Mouse (Mus musculus): ENCODE measurements around the gene Lctl. TPM values are rescaled to one million over a fixed set of nuclear protein-coding genes. Genes with fewer than 3 reads are reported as not detected.
"Not testable (repeated sequence)": the region's sequence is repeated elsewhere in the genome, so short reads cannot be mapped to it uniquely, and the experiment has no call there.

Gene Lctl
- polyA plus RNA-seq, 1 experiment from 2014 or later, result 0.13 TPM

GRCm38 (mm10) chr9:64172816-64173665 lies 56.1 kb downstream of the Lctl start, which contains the start of the genes Zwilch and Rpl4:
TSS of gene Zwilch (minus strand) at chr9:64173104.
TSS of gene Rpl4 (plus strand) at chr9:64173375.
- Histone ChIP-seq H3K4me1 (peaks cover 25% of the 10 kb centered on the region), H3K4me2 (peak within 1 kb of the TSS; percentile 79), H3K9ac (peak within 1 kb of the TSS; percentile 84), H3K9me3 (no peaks in the 10 kb centered on the region), H3K36me3 (peaks cover 38% of the 10 kb centered on the region), H3K27me3 (no peaks in the 10 kb centered on the region), H3K27ac (peak within 1 kb of the TSS; percentile 98), H3K4me3 (peak within 1 kb of the TSS; percentile 93)
- under 1% methylated on average over 42 of the region's 42 CpGs for WGBS
- ATAC-seq (ENCODE audit: insufficient number of reproducible peaks, low FRiP score, low TSS enrichment, low read depth), result peak; percentile 84

- Histone ChIP-seq H3K4me2 (peak overlapping the region; percentile 58), H3K27me3 (no peaks in the 10 kb centered on the region), H3K27ac (peak overlapping the region; percentile 98), H3K36me3 (peaks cover 42% of the 10 kb centered on the region), H3K4me1 (peaks cover 26% of the 10 kb centered on the region), H3K4me3 (peak overlapping the region; percentile 93), H3K9me3 (no peaks in the 10 kb centered on the region), H3K9ac (peak overlapping the region; percentile 84)
- WGBS, result under 1% methylated on average over 16 of the region's 16 CpGs
- ATAC-seq (ENCODE audit: insufficient number of reproducible peaks, low FRiP score, low TSS enrichment, low read depth), result no peak
Measured at GRCm38 (mm10) chr9:64173666-64174220, 56.8 kb downstream of the Lctl start.

- ATAC-seq (ENCODE audit: insufficient number of reproducible peaks, low FRiP score, low TSS enrichment, low read depth), result no peak
- H3K27ac ChIP-seq, result 0 out of 2 replicates have a peak overlapping the region, but pooled peaks have one; percentile 27
Measured at GRCm38 (mm10) chr9:64174341-64174740, 57.4 kb downstream of the Lctl start.

GRCm38 (mm10) chr9:64174766-64175165 lies 57.8 kb downstream of the Lctl start:
- peaks cover 30% of the 10 kb centered on the region for H3K4me1 ChIP-seq
- WGBS, result 54% methylated on average over 8 of the region's 8 CpGs
- H3K4me3 ChIP-seq, result peak overlapping the region; percentile 93
- no peak for ATAC-seq (ENCODE audit: insufficient number of reproducible peaks, low FRiP score, low TSS enrichment, low read depth)
- H3K9me3 ChIP-seq, result no peaks in the 10 kb centered on the region
- H3K27me3 ChIP-seq, result no peaks in the 10 kb centered on the region
- H3K36me3 ChIP-seq, result peaks cover 45% of the 10 kb centered on the region
- 0 out of 2 replicates have a peak overlapping the region, but pooled peaks have one; percentile 84 for H3K9ac ChIP-seq
- H3K27ac ChIP-seq, result 0 out of 2 replicates have a peak overlapping the region, but pooled peaks have one; percentile 27
- H3K4me2 ChIP-seq, result peak overlapping the region; percentile 58

More at GRCm38 (mm10) chr9:64174341-64174740, 57.4 kb downstream of the Lctl start:
- peak overlapping the region; percentile 58 for H3K4me2 ChIP-seq
- peaks cover 28% of the 10 kb centered on the region for H3K4me1 ChIP-seq
- peak overlapping the region; percentile 93 for H3K4me3 ChIP-seq
- peaks cover 45% of the 10 kb centered on the region for H3K36me3 ChIP-seq
- H3K9ac ChIP-seq, result peak overlapping the region; percentile 84
- no peaks in the 10 kb centered on the region for H3K27me3 ChIP-seq
- no peaks in the 10 kb centered on the region for H3K9me3 ChIP-seq

GRCm38 (mm10) chr9:64175378-64175777 lies 58.4 kb downstream of the Lctl start:
- peaks cover 48% of the 10 kb centered on the region for H3K36me3 ChIP-seq
- H3K9ac ChIP-seq, result no peak overlapping the region
- no peaks in the 10 kb centered on the region for H3K27me3 ChIP-seq
- H3K9me3 ChIP-seq, result no peaks in the 10 kb centered on the region
- no peak overlapping the region for H3K4me2 ChIP-seq
- H3K4me3 ChIP-seq, result no peak overlapping the region
- H3K4me1 ChIP-seq, result peaks cover 35% of the 10 kb centered on the region
- ATAC-seq (ENCODE audit: insufficient number of reproducible peaks, low FRiP score, low TSS enrichment, low read depth), result no peak
- WGBS, result 85% methylated on average over 11 of the region's 11 CpGs
- H3K27ac ChIP-seq, result no peak overlapping the region

- no peak for ATAC-seq (ENCODE audit: insufficient number of reproducible peaks, low FRiP score, low TSS enrichment, low read depth)
- Histone ChIP-seq H3K4me2 (peak overlapping the region; percentile 43), H3K9me3 (no peaks in the 10 kb centered on the region), H3K36me3 (peaks cover 66% of the 10 kb centered on the region), H3K27ac (peak overlapping the region; percentile 84), H3K27me3 (no peaks in the 10 kb centered on the region), H3K4me3 (peak overlapping the region; percentile 56), H3K4me1 (peaks cover 23% of the 10 kb centered on the region), H3K9ac (no peak overlapping the region)
- whole genome bisulfite sequencing, result 44% methylated on average over 3 of the region's 3 CpGs
Measured at GRCm38 (mm10) chr9:64178610-64178973, 61.6 kb downstream of the Lctl start.

GRCm38 (mm10) chr9:64178974-64179646 lies 62.2 kb downstream of the Lctl start, which contains the start of gene Snapc5:
TSS of gene Snapc5 (plus strand) at chr9:64179274.
- peaks cover 66% of the 10 kb centered on the region for H3K36me3 ChIP-seq
- H3K9me3 ChIP-seq, result no peaks in the 10 kb centered on the region
- peaks cover 23% of the 10 kb centered on the region for H3K4me1 ChIP-seq
- peak within 1 kb of the TSS; percentile 84 for H3K27ac ChIP-seq
- H3K27me3 ChIP-seq, result no peaks in the 10 kb centered on the region
- WGBS, result 0% methylated on average over 35 of the region's 35 CpGs
- ATAC-seq (ENCODE audit: insufficient number of reproducible peaks, low FRiP score, low TSS enrichment, low read depth), result peak; percentile 88
- H3K4me2 ChIP-seq, result peak within 1 kb of the TSS; percentile 43
- H3K4me3 ChIP-seq, result peak within 1 kb of the TSS; percentile 56
- peak within 1 kb of the TSS; percentile 37 for H3K9ac ChIP-seq

GRCm38 (mm10) chr9:64183295-64183694 lies 66.3 kb downstream of the Lctl start:
- not testable (repeated sequence) for H3K4me2 ChIP-seq; ATAC-seq (ENCODE audit: insufficient number of reproducible peaks, low FRiP score, low TSS enrichment, low read depth); H3K4me1 ChIP-seq; H3K27me3 ChIP-seq; H3K9ac ChIP-seq; H3K9me3 ChIP-seq; H3K27ac ChIP-seq; H3K4me3 ChIP-seq
- 87% methylated on average over 5 of the region's 5 CpGs for whole genome bisulfite sequencing
- H3K36me3 ChIP-seq, result peaks cover 59% of the 10 kb centered on the region

GRCm38 (mm10) chr9:64184166-64184840 lies 67.4 kb downstream of the Lctl start:
- H3K27me3 ChIP-seq, result no peaks in the 10 kb centered on the region
- H3K9me3 ChIP-seq, result no peaks in the 10 kb centered on the region
- no peak overlapping the region for H3K9ac ChIP-seq
- no peak overlapping the region for H3K4me3 ChIP-seq
- WGBS, result 90% methylated on average over 5 of the region's 5 CpGs
- ATAC-seq (ENCODE audit: insufficient number of reproducible peaks, low FRiP score, low TSS enrichment, low read depth), result no peak
- H3K36me3 ChIP-seq, result peaks cover 58% of the 10 kb centered on the region
- H3K4me1 ChIP-seq, result peaks cover 7% of the 10 kb centered on the region
- H3K4me2 ChIP-seq, result no peak overlapping the region
- H3K27ac ChIP-seq, result no peak overlapping the region

All from limb, embryonic 15.5 days (tissue).